Mouse (Mus musculus) C2C12 (cell line): ENCODE data around the gene Ficd. TPM values are rescaled to one million over a fixed set of nuclear protein-coding genes. Genes with fewer than 3 reads are reported as not detected.
"Not testable (repeated sequence)": the region's sequence is repeated elsewhere in the genome, so short reads cannot be mapped to it uniquely, and the experiment has no call there.

Source experiments
- H3K27me3 ChIP-seq: one replicate; pipeline ENCODE4 v1.6.1; 2011; ENCODE audit not compliant: control insufficient read depth, insufficient read depth, insufficient read length
- H3K36me3 ChIP-seq: one replicate; pipeline ENCODE4 v1.6.1; 2011; ENCODE audit not compliant: control insufficient read depth, insufficient read depth
- H3K4me3 ChIP-seq: one replicate; pipeline ENCODE4 v1.5.1; 2011; ENCODE audit warnings: mild to moderate bottlenecking, control low read depth; ENCODE audit not compliant: poor library complexity, insufficient read depth, severe bottlenecking
- H3K79me2 ChIP-seq: one replicate; pipeline ENCODE4 v1.6.1; 2011; ENCODE audit not compliant: control insufficient read depth, insufficient read depth
- H3K79me3 ChIP-seq: one replicate; pipeline ENCODE4 v1.6.1; 2011; ENCODE audit warnings: low read depth, control low read depth
- H3ac ChIP-seq: one replicate; pipeline ENCODE3; 2011; ENCODE audit warnings: low read depth; ENCODE audit not compliant: control insufficient read depth, insufficient read length
- CEBPB ChIP-seq: IDR thresholded peaks from one replicate; pipeline ENCODE4 v1.6.1; 2011; ENCODE audit warnings: low read depth, mild to moderate bottlenecking, control low read depth, moderate library complexity
- CTCF ChIP-seq: IDR thresholded peaks from one replicate; pipeline ENCODE4 v1.5.1; 2011; ENCODE audit not compliant: control insufficient read depth, insufficient read depth, insufficient read length
- FOSL1 ChIP-seq: IDR thresholded peaks from one replicate; pipeline ENCODE4 v1.8.0; 2011; ENCODE audit warnings: mild to moderate bottlenecking, low read length; ENCODE audit not compliant: poor library complexity, insufficient read depth, severe bottlenecking
- MAX ChIP-seq: IDR thresholded peaks from one replicate; pipeline ENCODE4 v1.6.1; 2011; ENCODE audit warnings: mild to moderate bottlenecking, control low read depth
- MYOD1 ChIP-seq: IDR thresholded peaks from one replicate; pipeline ENCODE4 v1.6.1; 2011; ENCODE audit warnings: low read depth; ENCODE audit not compliant: control insufficient read depth, insufficient read length
- MYOG ChIP-seq: IDR thresholded peaks from one replicate; pipeline ENCODE4 v1.6.1; 2011; ENCODE audit not compliant: control insufficient read depth, insufficient read length; ENCODE audit errors: extremely low read depth
- USF1 ChIP-seq: IDR thresholded peaks from one replicate; pipeline ENCODE4 v1.6.1; 2011; ENCODE audit warnings: low read depth, mild to moderate bottlenecking, control low read depth, moderate library complexity
- polyA plus RNA-seq: library from polyadenylated mRNA; unstranded; fragments of >200 nt; fragmentation: generic; extraction: Trizol; gene quantifications from one replicate; pipeline ENCODE4 v1.2.1, GENCODE M21; 2012; ENCODE audit warnings: missing spikeins

Gene Ficd
- polyA plus RNA-seq, 1 experiment: 2.6 TPM

DNA sequence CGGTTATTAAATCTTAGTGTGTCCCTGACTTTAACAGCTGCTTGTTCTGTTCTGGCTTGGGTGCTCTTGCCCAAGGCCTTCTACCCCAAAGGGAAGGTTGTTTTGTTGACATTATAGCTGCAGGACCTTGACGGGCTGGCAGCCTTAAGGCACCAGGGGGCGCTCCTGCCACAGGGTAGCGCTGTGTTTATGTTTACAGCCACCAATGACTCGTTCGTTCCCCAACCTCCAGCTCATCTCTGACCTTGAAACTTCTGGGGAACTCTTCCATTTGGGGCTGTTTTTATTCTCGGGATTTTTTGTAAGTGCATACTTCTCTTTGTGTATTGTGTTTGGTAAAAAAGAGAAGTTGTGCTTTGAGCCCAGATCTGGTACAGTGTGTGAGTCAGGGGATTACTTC is 38.1 kb downstream of the Ficd start:
- H3K79me3 ChIP-seq: peaks cover 26% of the 10 kb centered on the region
- no peak for TF ChIP-seq MYOG
- TF ChIP-seq MYOD1: no peak
- TF ChIP-seq CTCF: peak; percentile 93
- TF ChIP-seq CEBPB: no peak
- TF ChIP-seq FOSL1: no peak
- TF ChIP-seq MAX: peak; percentile 34
- TF ChIP-seq USF1: no peak
- peaks cover 29% of the 10 kb centered on the region for H3K36me3 ChIP-seq

GRCm38 (mm10) chr5:113775585-113775984 is 40.0 kb downstream of the Ficd start:
- TF ChIP-seq CTCF (no peak), MAX (no peak), MYOD1 (no peak), FOSL1 (no peak), CEBPB (no peak), MYOG (no peak), USF1 (no peak)
- H3K79me2 ChIP-seq: peaks cover 20% of the 10 kb centered on the region
- peaks cover 23% of the 10 kb centered on the region for H3K36me3 ChIP-seq
- no peak overlapping the region for H3ac ChIP-seq
- no peak overlapping the region for H3K4me3 ChIP-seq
- no peaks in the 10 kb centered on the region for H3K27me3 ChIP-seq
- peaks cover 7% of the 10 kb centered on the region for H3K79me3 ChIP-seq

More for the DNA sequence above, 38.1 kb downstream of the Ficd start:
- Histone ChIP-seq H3K4me3 (peak overlapping the region; percentile 96), H3K79me2 (peaks cover 40% of the 10 kb centered on the region), H3K27me3 (no peaks in the 10 kb centered on the region), H3ac (no peak overlapping the region)

DNA sequence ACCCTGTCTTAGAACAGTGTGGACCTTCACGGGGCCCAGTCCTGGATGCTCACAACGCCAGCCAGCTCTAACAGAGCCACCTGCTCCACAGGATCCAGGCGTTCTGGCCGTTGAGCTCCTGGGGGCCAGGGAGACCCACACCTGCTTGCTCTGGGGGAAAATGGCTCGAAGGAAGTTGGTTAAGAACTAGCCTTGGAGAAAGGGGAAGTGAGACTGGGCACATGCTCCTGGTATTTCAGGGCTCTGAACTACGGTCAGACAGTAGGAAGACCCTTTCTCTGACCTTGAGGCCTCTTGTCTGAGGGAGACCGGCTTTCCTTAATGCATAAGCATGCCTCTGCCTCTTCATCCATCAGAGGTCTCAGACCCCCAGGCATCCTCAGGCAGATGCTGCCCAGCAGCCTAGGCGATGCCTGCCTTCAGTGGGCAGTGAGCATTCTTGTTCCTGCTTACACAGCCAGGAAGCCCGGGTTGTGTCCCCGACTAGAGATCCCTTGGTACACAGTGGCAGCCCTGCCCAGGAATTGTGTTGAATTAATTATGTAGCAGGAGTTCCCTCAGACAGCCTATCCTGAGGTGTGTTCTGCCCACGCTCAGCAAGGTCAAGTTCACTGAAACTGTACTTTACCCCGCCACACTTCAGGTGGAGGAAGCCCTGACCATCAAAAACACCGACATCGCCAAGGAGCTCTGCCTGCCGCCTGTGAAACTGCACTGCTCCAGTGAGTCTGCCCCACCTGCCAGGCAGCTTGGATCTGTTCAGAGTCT is 40.7 kb downstream of the Ficd start:
- TF ChIP-seq MYOG (no peak), CEBPB (no peak), FOSL1 (no peak), CTCF (no peak), MYOD1 (no peak), USF1 (no peak), MAX (no peak)
- H3K79me2 ChIP-seq: peaks cover 13% of the 10 kb centered on the region
- peaks cover 1% of the 10 kb centered on the region for H3K79me3 ChIP-seq
- H3K27me3 ChIP-seq: no peaks in the 10 kb centered on the region
- H3ac ChIP-seq: no peak overlapping the region
- H3K36me3 ChIP-seq: peaks cover 23% of the 10 kb centered on the region
- H3K4me3 ChIP-seq: no peak overlapping the region

DNA sequence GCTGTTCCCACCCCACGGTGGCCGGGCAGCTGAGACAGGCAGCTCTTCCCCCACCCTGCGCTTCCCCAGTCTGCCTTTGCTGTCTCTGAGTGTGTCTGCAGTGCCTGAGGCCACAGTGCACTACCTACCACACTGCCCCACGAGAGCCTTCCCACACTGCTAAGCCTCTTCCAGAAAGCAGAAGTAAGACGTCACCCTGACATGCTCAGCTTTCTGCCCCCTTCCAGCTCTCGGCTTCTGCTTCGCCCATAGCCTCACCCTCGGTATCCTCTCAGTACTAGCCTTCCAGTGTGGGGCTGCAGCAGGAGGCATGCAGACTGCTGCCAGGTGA is 41.3 kb downstream of the Ficd start:
- Histone ChIP-seq H3K4me3 (no peak overlapping the region), H3K79me2 (peaks cover 8% of the 10 kb centered on the region), H3ac (no peak overlapping the region), H3K36me3 (peaks cover 23% of the 10 kb centered on the region), H3K79me3 (peaks cover 1% of the 10 kb centered on the region), H3K27me3 (no peaks in the 10 kb centered on the region)
- TF ChIP-seq MYOD1 (no peak), CTCF (no peak), USF1 (no peak), MAX (no peak), FOSL1 (no peak), CEBPB (no peak), MYOG (no peak)

DNA sequence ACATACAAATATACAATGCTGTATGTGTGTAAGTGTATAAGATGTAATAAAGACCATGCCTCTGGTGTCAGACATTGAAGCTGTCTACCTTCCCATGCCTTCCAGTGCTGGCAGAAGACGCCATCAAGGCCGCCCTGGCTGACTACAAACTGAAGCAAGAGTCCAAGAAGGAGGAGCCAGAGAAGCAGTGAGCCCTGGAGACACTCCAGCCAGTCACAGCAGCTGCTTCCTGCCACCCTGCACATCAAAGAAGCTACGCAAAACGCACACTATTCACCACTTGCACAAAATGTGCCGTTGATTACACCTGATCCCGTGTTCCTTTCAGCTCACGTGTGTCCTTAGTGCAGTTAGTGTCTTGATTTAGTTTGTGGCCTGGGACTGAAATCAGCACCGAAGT is 42.1 kb downstream of the Ficd start:
- not testable (repeated sequence) for H3K79me3 ChIP-seq, H3K79me2 ChIP-seq, H3K27me3 ChIP-seq, H3K4me3 ChIP-seq, H3ac ChIP-seq
- H3K36me3 ChIP-seq: peaks cover 23% of the 10 kb centered on the region

DNA sequence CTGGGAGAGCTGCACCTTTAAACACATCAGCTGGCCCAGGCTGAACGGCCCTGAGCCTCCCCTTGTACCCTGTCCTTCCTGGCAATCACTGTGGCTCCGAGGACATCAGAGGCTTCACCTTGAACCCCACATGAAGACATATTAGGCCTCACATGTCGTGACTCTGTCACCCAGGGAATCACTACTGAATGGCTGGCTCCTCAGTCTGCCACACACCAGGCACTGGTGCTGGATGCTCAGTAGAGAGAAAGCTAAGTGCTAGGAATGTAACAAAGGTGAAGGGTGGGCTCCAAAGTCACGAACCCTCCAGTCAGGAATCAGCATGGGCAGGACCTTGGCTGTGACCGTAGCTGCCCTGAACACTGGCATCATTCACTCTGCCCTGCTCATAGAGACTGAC is 44.0 kb downstream of the Ficd start:
- Histone ChIP-seq H3ac (no peak overlapping the region), H3K79me3 (no peaks in the 10 kb centered on the region), H3K36me3 (peaks cover 23% of the 10 kb centered on the region), H3K27me3 (no peaks in the 10 kb centered on the region), H3K79me2 (no peaks in the 10 kb centered on the region), H3K4me3 (no peak overlapping the region)
- TF ChIP-seq MYOD1: no peak
- TF ChIP-seq MYOG: no peak
- TF ChIP-seq CEBPB: no peak
- TF ChIP-seq MAX: no peak
- TF ChIP-seq FOSL1: no peak
- TF ChIP-seq CTCF: no peak
- TF ChIP-seq USF1: no peak
